ENCODE assay signal across 10 mouse cellular contexts in genomic region chr5:112521703-112522527, GRCm38 (mm10). TPM values are rescaled to one million over a fixed set of nuclear protein-coding genes. Genes with fewer than 3 reads are reported as not detected.
DNase-seq lines count a peak whose midpoint lies in the region; ATAC-seq lines count a peak whose summit lies in the region.
"Had no signal": no experiment of that assay in that cellular context is flagged by ENCODE, and none has a peak within 500 bp of the region (broad histone marks: within the 10 kb centered on the region; RNA-seq: fewer than 3 reads in every experiment).

No protein-coding gene starts in this region.

- H3K9me3 ChIP-seq in kidney, embryonic 14.5 days (ENCODE audit: control insufficient read depth, low read length): no peaks in the 10 kb centered on the region
- H3K9me3 ChIP-seq in embryonic facial prominence, embryonic 10.5 days: no peaks in the 10 kb centered on the region
- H3K9me3 ChIP-seq in hindbrain, embryonic 11.5 days (ENCODE audit: control insufficient read depth, low read length): no peaks in the 10 kb centered on the region
- no peaks in the 10 kb centered on the region for H3K9me3 ChIP-seq in midbrain, embryonic 16.5 days (replicated peaks; ENCODE audit: control insufficient read depth, low read length, poor library complexity, severe bottlenecking)

- H3K27me3 ChIP-seq in kidney, embryonic 14.5 days (ENCODE audit: control insufficient read depth, insufficient read depth, low read length): peaks cover 2% of the 10 kb centered on the region; the same call in 1 of the 2 replicates
- peaks cover 29% of the 10 kb centered on the region for H3K27me3 ChIP-seq in embryonic facial prominence, embryonic 10.5 days (replicated peaks; ENCODE audit: low read depth, poor library complexity, severe bottlenecking)
- no peaks in the 10 kb centered on the region for H3K27me3 ChIP-seq in hindbrain, embryonic 11.5 days (ENCODE audit: control insufficient read depth, insufficient read depth, low read length)
- H3K27me3 ChIP-seq in midbrain, embryonic 16.5 days (ENCODE audit: control insufficient read depth, insufficient read depth, low read depth, low read length): no peaks in the 10 kb centered on the region

- peaks cover 15% of the 10 kb centered on the region for H3K4me1 ChIP-seq in kidney, embryonic 14.5 days (ENCODE audit: control insufficient read depth, insufficient read depth, low read length)
- H3K4me1 ChIP-seq in embryonic facial prominence, embryonic 10.5 days: peaks cover 59% of the 10 kb centered on the region
- H3K4me1 ChIP-seq in hindbrain, embryonic 11.5 days (replicated peaks; ENCODE audit: control insufficient read depth, insufficient read depth, low read length): peaks cover 17% of the 10 kb centered on the region
- peaks cover 48% of the 10 kb centered on the region for H3K4me1 ChIP-seq in midbrain, embryonic 16.5 days (ENCODE audit: control insufficient read depth, insufficient read depth, low read length)

- 14% methylated on average over 19 of the region's 19 CpGs for WGBS in kidney, embryonic 14.5 days
- WGBS in embryonic facial prominence, embryonic 10.5 days: 13% methylated on average over 19 of the region's 19 CpGs
- 12% methylated on average over 19 of the region's 19 CpGs for WGBS in hindbrain, embryonic 11.5 days
- WGBS in midbrain, embryonic 16.5 days: 9% methylated on average over 19 of the region's 19 CpGs

- DNase-seq in kidney, adult 18-20 months: no peak
- DNase-seq in embryonic facial prominence, embryonic 10.5 days (ENCODE audit: low spot score): peak; percentile 35
- DNase-seq in hindbrain, embryonic 11.5 days (ENCODE audit: low spot score): peak; percentile 26
- no peak for DNase-seq in frontal cortex, adult 2 months (ENCODE audit: extremely low spot score in 1 of 2, low spot score in 1 of 2)
- DNase-seq in B cell, adult 2 months: no peak
- DNase-seq in urinary bladder, postnatal 4 days (ENCODE audit: low spot score in 2 of 2): no peak
- DNase-seq: heart, postnatal 36 days; lung, postnatal 14 days had no signal

- ATAC-seq in kidney, embryonic 14.5 days (ENCODE audit: low FRiP score, low TSS enrichment): no peak
- ATAC-seq in hindbrain, embryonic 11.5 days (ENCODE audit: low FRiP score): peak; percentile 47
- no peak for ATAC-seq in midbrain, embryonic 16.5 days

- no peaks in the 10 kb centered on the region for H3K36me3 ChIP-seq in kidney, embryonic 14.5 days (ENCODE audit: control insufficient read depth, insufficient read depth, low read length)
- no peaks in the 10 kb centered on the region for H3K36me3 ChIP-seq in embryonic facial prominence, embryonic 10.5 days (replicated peaks)
- H3K36me3 ChIP-seq in hindbrain, embryonic 11.5 days (ENCODE audit: control insufficient read depth, insufficient read depth, low read length): no peaks in the 10 kb centered on the region
- no peaks in the 10 kb centered on the region for H3K36me3 ChIP-seq in midbrain, embryonic 16.5 days (ENCODE audit: control insufficient read depth, insufficient read depth, low read length)

- no peak overlapping the region for H3K9ac ChIP-seq in kidney, embryonic 14.5 days (ENCODE audit: low read depth, low read length)
- no peak overlapping the region for H3K9ac ChIP-seq in hindbrain, embryonic 11.5 days (ENCODE audit: low read depth, low read length)
- 0 out of 2 replicates have a peak overlapping the region, but pooled peaks have one; percentile 28 for H3K9ac ChIP-seq in midbrain, embryonic 16.5 days (ENCODE audit: low read depth, low read length)

- H3K27ac ChIP-seq in kidney, embryonic 14.5 days (ENCODE audit: low read depth, low read length): no peak overlapping the region
- H3K27ac ChIP-seq in embryonic facial prominence, embryonic 10.5 days (replicated peaks): peak overlapping the region; percentile 52
- H3K27ac ChIP-seq in hindbrain, embryonic 11.5 days (ENCODE audit: low read depth, low read length): no peak overlapping the region; the same call in 1 of the 2 replicates
- no peak overlapping the region for H3K27ac ChIP-seq in midbrain, embryonic 16.5 days (ENCODE audit: low read length)

- H3K4me3 ChIP-seq in kidney, embryonic 14.5 days (ENCODE audit: low read length): no peak overlapping the region
- H3K4me3 ChIP-seq in embryonic facial prominence, embryonic 10.5 days: peak overlapping the region; percentile 25
- H3K4me3 ChIP-seq in hindbrain, embryonic 11.5 days (ENCODE audit: low read depth, low read length): no peak overlapping the region
- no peak overlapping the region for H3K4me3 ChIP-seq in midbrain, embryonic 16.5 days (ENCODE audit: low read depth, low read length)

- H3K4me2 ChIP-seq in kidney, embryonic 14.5 days (replicated peaks; ENCODE audit: low read depth, low read length): 0 out of 2 replicates have a peak overlapping the region, but pooled peaks have one; percentile 4
- H3K4me2 ChIP-seq in hindbrain, embryonic 11.5 days (replicated peaks; ENCODE audit: low read depth, low read length): 0 out of 2 replicates have a peak overlapping the region, but pooled peaks have one; percentile 4
- no peak overlapping the region for H3K4me2 ChIP-seq in midbrain, embryonic 16.5 days (ENCODE audit: low read length)

RNA-seq across cellular contexts. Expression of gene Sez6l, which starts 55.1 kb away (rescaled TPM):
- polyA plus RNA-seq in kidney, embryonic 14.5 days (2014; fragmentation: Nextera tagmentation; extraction: Ambion mirVana): 0.23 and 0.26 TPM in 2 replicates
- polyA plus RNA-seq in embryonic facial prominence, embryonic 10.5 days (2016; fragmentation: Nextera tagmentation; extraction: Ambion mirVana): 0.63 and 0.75 TPM in 2 replicates
- polyA plus RNA-seq in hindbrain, embryonic 11.5 days (2014; fragmentation: Nextera tagmentation; extraction: Ambion mirVana): 4.9 and 5.1 TPM in 2 replicates
- 72.9 and 75.7 TPM in 2 replicates for polyA plus RNA-seq in midbrain, embryonic 16.5 days (2015; fragmentation: Nextera tagmentation; extraction: Ambion mirVana)
- polyA plus RNA-seq in frontal cortex, adult 2 months (2012; rRNA removed): 82.2 and 82.5 TPM in 2 replicates

Comparison
In these comparisons a context has a peak if more than half of its experiments do, and no peak if none do; other contexts are left out.
1. DNase-seq: peak in embryonic facial prominence, embryonic 10.5 days (single experiment) and hindbrain, embryonic 11.5 days (single experiment); none in kidney, adult 18-20 months (single experiment), frontal cortex, adult 2 months (0 of 2), B cell, adult 2 months (0 of 2) and urinary bladder, postnatal 4 days (0 of 2).
2. RNA of gene Sez6l, which starts 55.1 kb away (polyA plus RNA-seq): 82.2 to 82.5 TPM in frontal cortex, adult 2 months and 72.9 to 75.7 TPM in midbrain, embryonic 16.5 days; 4.9 to 5.1 TPM in hindbrain, embryonic 11.5 days, 0.63 to 0.75 TPM in embryonic facial prominence, embryonic 10.5 days and 0.23 to 0.26 TPM in kidney, embryonic 14.5 days; every median in the first group is over 10 times any median in the second.